Mouse (Mus musculus): ENCODE results near the gene Cntf. TPM values are rescaled to one million over a fixed set of nuclear protein-coding genes. Genes with fewer than 3 reads are reported as not detected.

The Cntf gene
- polyA plus RNA-seq, 1 experiment from 2014 or later, result 1.5 TPM

DNA sequence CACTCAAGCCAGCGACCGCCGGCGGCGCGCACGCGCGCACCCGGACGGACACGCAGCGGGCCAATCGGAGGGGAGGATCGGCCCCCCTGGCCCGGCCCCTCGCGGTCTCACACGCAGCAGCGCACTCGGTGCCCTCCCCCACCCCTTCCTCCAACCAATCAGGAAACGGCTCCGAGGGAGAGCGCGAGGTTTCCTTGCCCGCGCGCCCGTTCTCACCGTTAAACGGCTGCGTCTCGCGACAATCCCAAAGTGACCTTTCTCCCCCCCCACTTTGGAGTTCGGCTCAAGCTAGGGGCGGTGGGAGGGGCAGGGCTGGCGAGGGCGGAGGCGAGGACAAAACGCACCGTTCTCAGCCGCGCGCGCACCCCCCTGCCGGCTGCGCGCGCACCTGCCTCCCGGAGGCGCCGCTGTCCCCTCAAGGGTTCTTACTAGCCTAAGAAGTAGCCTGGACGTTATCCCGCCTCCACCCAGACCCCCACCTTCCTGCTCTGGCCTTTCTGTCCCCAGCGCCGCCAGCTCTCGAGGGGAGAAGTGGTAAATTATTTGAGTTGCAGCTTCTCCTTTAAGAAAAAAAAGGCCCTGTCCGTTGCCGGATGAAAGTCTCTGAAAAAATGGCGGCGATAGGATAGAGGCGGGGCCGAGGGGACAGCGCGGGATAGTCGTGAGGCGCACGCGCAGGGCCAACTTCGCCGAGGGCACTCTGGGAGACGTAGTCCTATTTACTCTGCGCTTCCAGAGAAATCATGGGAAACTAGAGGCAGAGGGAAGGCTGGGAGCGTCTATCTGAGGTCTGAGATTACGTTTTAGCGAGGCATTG, 30.3 kb upstream of the Cntf start, which contains the start of the genes Zfp91 and Lpxn:
Gene Zfp91 (minus strand): TSS at position 616 of the 817 bp plus-strand sequence.
Gene Lpxn (plus strand): TSS at position 683 of the 817 bp plus-strand sequence.
- Histone ChIP-seq H3K9me3 (replicated peaks) (no peaks in the 10 kb centered on the region), H3K36me3 (no peaks in the 10 kb centered on the region), H3K4me3 (peak within 1 kb of the TSS; percentile 87), H3K27me3 (ENCODE audit: low read depth, poor library complexity, severe bottlenecking) (no peaks in the 10 kb centered on the region), H3K27ac (replicated peaks) (peak within 1 kb of the TSS; percentile 99), H3K4me1 (peaks cover 37% of the 10 kb centered on the region)
- under 1% methylated on average over 76 of the region's 76 CpGs for WGBS
- peak; percentile 96 for DNase-seq (ENCODE audit: low spot score)

GRCm38 (mm10) chr19:12795110-12795509, 29.7 kb upstream of the Cntf start:
- no peaks in the 10 kb centered on the region for H3K36me3 ChIP-seq
- no peak for DNase-seq (ENCODE audit: low spot score)
- peak overlapping the region; percentile 87 for H3K4me3 ChIP-seq
- peaks cover 37% of the 10 kb centered on the region for H3K4me1 ChIP-seq
- under 1% methylated on average over 45 of the region's 63 CpGs for WGBS
- H3K27ac ChIP-seq (replicated peaks), result peak overlapping the region; percentile 99
- no peaks in the 10 kb centered on the region for H3K9me3 ChIP-seq (replicated peaks)
- H3K27me3 ChIP-seq (ENCODE audit: low read depth, poor library complexity, severe bottlenecking), result no peaks in the 10 kb centered on the region

- peaks cover 37% of the 10 kb centered on the region for H3K4me1 ChIP-seq
- 2% methylated on average over 39 of the region's 39 CpGs for WGBS
- no peaks in the 10 kb centered on the region for H3K27me3 ChIP-seq (ENCODE audit: low read depth, poor library complexity, severe bottlenecking)
- H3K27ac ChIP-seq (replicated peaks), result peak overlapping the region; percentile 99
- no peaks in the 10 kb centered on the region for H3K9me3 ChIP-seq (replicated peaks)
- peak overlapping the region; percentile 87 for H3K4me3 ChIP-seq
- DNase-seq (ENCODE audit: low spot score), result peak; percentile 88
- H3K36me3 ChIP-seq, result peaks cover 6% of the 10 kb centered on the region; the same call in 1 of the 2 replicates
Measured at GRCm38 (mm10) chr19:12794056-12795044, 28.9 kb upstream of the Cntf start.

- H3K9me3 ChIP-seq (replicated peaks), result no peaks in the 10 kb centered on the region
- peak overlapping the region; percentile 87; the same call in 1 of the 2 replicates for H3K4me3 ChIP-seq
- no peak for DNase-seq (ENCODE audit: low spot score)
- peaks cover 30% of the 10 kb centered on the region for H3K4me1 ChIP-seq
- peaks cover 23% of the 10 kb centered on the region for H3K36me3 ChIP-seq
- no peaks in the 10 kb centered on the region for H3K27me3 ChIP-seq (ENCODE audit: low read depth, poor library complexity, severe bottlenecking)
- no peak overlapping the region for H3K27ac ChIP-seq (replicated peaks)
Measured at GRCm38 (mm10) chr19:12792374-12792773, 26.9 kb upstream of the Cntf start.

DNA sequence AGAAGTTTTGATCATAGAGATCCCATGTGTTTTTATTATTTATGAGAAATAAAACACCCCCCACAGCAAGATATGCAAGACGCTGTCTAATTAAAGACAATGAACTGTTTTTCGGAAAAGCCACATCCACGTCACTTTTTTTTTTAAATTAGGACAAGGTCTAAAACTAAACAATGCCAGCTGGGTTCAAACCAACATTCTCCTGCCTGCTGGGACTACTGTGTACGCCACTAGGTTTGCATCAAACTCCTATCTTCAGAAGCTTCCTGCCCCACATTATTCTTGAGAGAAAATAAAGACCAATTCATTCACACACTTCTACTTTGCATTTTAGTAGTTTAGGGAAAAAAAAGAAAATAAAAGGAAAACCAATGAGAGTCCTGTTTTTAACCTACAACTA, 22.3 kb upstream of the Cntf start:
- no peak overlapping the region for H3K27ac ChIP-seq (replicated peaks)
- H3K27me3 ChIP-seq (ENCODE audit: low read depth, poor library complexity, severe bottlenecking), result no peaks in the 10 kb centered on the region
- WGBS, result 97% methylated on average over 4 of the region's 4 CpGs
- no peak for DNase-seq (ENCODE audit: low spot score)
- H3K4me3 ChIP-seq, result no peak overlapping the region
- peaks cover 32% of the 10 kb centered on the region for H3K36me3 ChIP-seq
- H3K9me3 ChIP-seq (replicated peaks), result no peaks in the 10 kb centered on the region
- H3K4me1 ChIP-seq, result peaks cover 15% of the 10 kb centered on the region; the same call in 1 of the 2 replicates

DNA sequence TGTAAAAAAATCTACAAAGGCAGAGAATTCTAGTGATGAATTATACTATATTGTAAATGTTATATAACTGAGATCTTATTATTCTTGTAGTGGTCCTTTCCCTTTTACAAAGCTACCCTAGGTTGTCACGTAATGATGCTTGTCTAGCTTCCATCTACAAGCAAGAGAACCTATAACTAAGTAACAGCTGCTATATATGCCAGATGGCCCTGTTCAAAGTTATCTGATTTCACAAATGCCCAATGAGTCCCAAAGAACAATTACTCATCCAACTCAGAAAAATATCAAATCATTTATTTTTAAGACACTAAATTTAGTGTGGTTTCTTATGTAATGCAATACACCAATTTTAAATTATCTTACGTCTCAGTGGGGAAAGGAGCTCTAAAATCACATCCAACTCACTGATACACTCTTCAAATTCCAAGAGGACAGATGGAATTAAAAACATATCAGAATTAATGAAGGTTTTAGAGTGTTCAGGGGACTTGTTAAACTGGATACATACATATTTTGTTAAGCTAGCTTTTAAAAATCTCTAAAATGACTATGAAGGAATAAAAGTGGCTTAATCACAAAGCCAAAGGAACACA, 21.5 kb upstream of the Cntf start:
- Histone ChIP-seq H3K4me3 (no peak overlapping the region), H3K36me3 (peaks cover 32% of the 10 kb centered on the region), H3K27me3 (ENCODE audit: low read depth, poor library complexity, severe bottlenecking) (no peaks in the 10 kb centered on the region), H3K27ac (replicated peaks) (no peak overlapping the region), H3K4me1 (peaks cover 8% of the 10 kb centered on the region; the same call in 1 of the 2 replicates), H3K9me3 (replicated peaks) (no peaks in the 10 kb centered on the region)
- WGBS, result 94% methylated on average over 2 of the region's 2 CpGs
- no peak for DNase-seq (ENCODE audit: low spot score)

DNA sequence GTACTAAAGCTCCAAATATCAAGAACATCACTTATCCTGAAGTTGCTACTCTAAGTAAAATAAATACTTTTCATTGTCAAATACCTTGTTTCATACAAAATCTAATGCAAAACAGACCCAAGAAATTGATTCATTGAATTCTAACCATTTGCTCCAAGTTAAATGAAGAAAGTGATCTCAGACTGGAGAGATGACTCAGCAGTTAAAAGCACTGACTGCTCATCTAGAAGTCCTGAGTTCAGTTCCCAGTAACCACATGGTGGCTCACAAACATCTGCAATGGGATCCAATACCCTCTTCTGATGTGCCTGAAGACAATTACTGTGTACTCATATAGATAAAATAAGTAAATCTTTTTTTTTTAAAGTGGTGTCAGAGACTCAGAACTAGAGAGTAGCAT, 15.0 kb upstream of the Cntf start:
- peaks cover 38% of the 10 kb centered on the region for H3K36me3 ChIP-seq
- DNase-seq (ENCODE audit: low spot score), result no peak
- H3K27me3 ChIP-seq (ENCODE audit: low read depth, poor library complexity, severe bottlenecking), result no peaks in the 10 kb centered on the region
- H3K27ac ChIP-seq (replicated peaks), result no peak overlapping the region
- H3K4me1 ChIP-seq, result no peaks in the 10 kb centered on the region
- H3K4me3 ChIP-seq, result no peak overlapping the region
- no peaks in the 10 kb centered on the region for H3K9me3 ChIP-seq (replicated peaks)

GRCm38 (mm10) chr19:12770888-12771287, 5.5 kb upstream of the Cntf start:
- no peaks in the 10 kb centered on the region for H3K27me3 ChIP-seq (ENCODE audit: low read depth, poor library complexity, severe bottlenecking)
- H3K4me1 ChIP-seq, result no peaks in the 10 kb centered on the region
- no peak for DNase-seq (ENCODE audit: low spot score)
- no peaks in the 10 kb centered on the region for H3K9me3 ChIP-seq (replicated peaks)
- 95% methylated on average over 5 of the region's 5 CpGs for WGBS
- peaks cover 97% of the 10 kb centered on the region for H3K36me3 ChIP-seq
- no peak overlapping the region for H3K27ac ChIP-seq (replicated peaks)
- H3K4me3 ChIP-seq, result no peak overlapping the region

- H3K27me3 ChIP-seq (ENCODE audit: low read depth, poor library complexity, severe bottlenecking), result no peaks in the 10 kb centered on the region
- no peaks in the 10 kb centered on the region for H3K9me3 ChIP-seq (replicated peaks)
- peaks cover 54% of the 10 kb centered on the region for H3K36me3 ChIP-seq
- 50% methylated on average over 2 of the region's 2 CpGs for WGBS
- H3K27ac ChIP-seq (replicated peaks), result no peak overlapping the region
- H3K4me1 ChIP-seq, result 0 out of 2 replicates have a peak, but pooled peaks cover 4% of the 10 kb centered on the region
- DNase-seq (ENCODE audit: low spot score), result no peak
- no peak overlapping the region for H3K4me3 ChIP-seq
Measured at GRCm38 (mm10) chr19:12762212-12763130, 3.0 kb downstream of the Cntf start.

DNA sequence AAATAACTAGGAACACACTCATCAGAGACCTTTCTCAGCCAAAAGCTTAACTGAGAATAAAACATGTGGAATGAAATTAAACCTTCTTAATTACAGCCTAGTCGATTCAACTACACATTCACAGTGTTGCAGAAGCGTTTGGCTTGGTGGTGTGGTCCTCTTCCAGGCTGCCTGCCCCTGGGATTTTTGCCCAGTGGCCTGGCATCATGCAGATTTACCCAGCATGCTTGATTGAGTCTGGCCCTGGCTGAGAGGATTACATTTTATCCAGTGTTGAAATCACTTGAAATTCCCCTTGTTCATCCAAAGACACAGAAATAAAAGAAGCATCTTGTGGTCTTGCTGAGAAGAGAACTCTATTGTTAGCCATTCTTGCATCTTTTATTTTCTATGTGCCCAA, 5.8 kb downstream of the Cntf start:
- WGBS, result 75% methylated on average over 2 of the region's 2 CpGs
- H3K4me3 ChIP-seq, result no peak overlapping the region

GRCm38 (mm10) chr19:12758936-12759478, 6.4 kb downstream of the Cntf start:
- H3K4me3 ChIP-seq, result no peak overlapping the region
- H3K27me3 ChIP-seq (ENCODE audit: low read depth, poor library complexity, severe bottlenecking), result no peaks in the 10 kb centered on the region
- H3K4me1 ChIP-seq, result no peaks in the 10 kb centered on the region
- 83% methylated on average over 1 of the region's 1 CpGs for WGBS
- DNase-seq (ENCODE audit: low spot score), result no peak
- H3K36me3 ChIP-seq, result peaks cover 25% of the 10 kb centered on the region
- H3K27ac ChIP-seq (replicated peaks), result no peak overlapping the region
- H3K9me3 ChIP-seq (replicated peaks), result no peaks in the 10 kb centered on the region

More for the DNA sequence above, 5.8 kb downstream of the Cntf start:
- H3K27ac ChIP-seq (replicated peaks), result no peak overlapping the region
- H3K36me3 ChIP-seq, result peaks cover 32% of the 10 kb centered on the region
- no peaks in the 10 kb centered on the region for H3K27me3 ChIP-seq (ENCODE audit: low read depth, poor library complexity, severe bottlenecking)
- DNase-seq (ENCODE audit: low spot score), result no peak
- H3K9me3 ChIP-seq (replicated peaks), result no peaks in the 10 kb centered on the region
- H3K4me1 ChIP-seq, result no peaks in the 10 kb centered on the region
